Mouse (Mus musculus) intestine, postnatal 0 days (tissue): ENCODE measurements around the gene Fto. TPM values are rescaled to one million over a fixed set of nuclear protein-coding genes. Genes with fewer than 3 reads are reported as not detected.

Source experiments
- ATAC-seq: fragments of 200-750 bp; cut with Nextera tagmentation; 2 replicates; pipeline ENCODE4 v1.8.0; 2017; ENCODE audit warnings: mild to moderate bottlenecking, moderate TSS enrichment, moderate library complexity
- H3K27ac ChIP-seq: fragments of 300-500 bp; sonication (generic); 2 replicates; pipeline ENCODE4 v1.5.1; 2014; ENCODE audit warnings: mild to moderate bottlenecking, low read depth, low read length, moderate library complexity
- H3K27me3 ChIP-seq: fragments of 300-500 bp; sonication (generic); replicated peaks from 2 replicates; pipeline ENCODE4 v1.6.1; 2014; ENCODE audit warnings: low read length, mixed read lengths; ENCODE audit not compliant: control insufficient read depth, insufficient read depth
- H3K36me3 ChIP-seq: fragments of 300-500 bp; sonication (generic); 2 replicates; pipeline ENCODE4 v1.6.1; 2014; ENCODE audit warnings: mild to moderate bottlenecking, moderate library complexity; ENCODE audit not compliant: control insufficient read depth, insufficient read depth
- H3K4me1 ChIP-seq: fragments of 300-500 bp; sonication (generic); replicated peaks from 2 replicates; pipeline ENCODE4 v1.6.1; 2014; ENCODE audit warnings: antibody characterized with exemption, low read length, mixed read lengths; ENCODE audit not compliant: control insufficient read depth, insufficient read depth
- H3K4me2 ChIP-seq: fragments of 300-500 bp; sonication (generic); replicated peaks from 2 replicates; pipeline ENCODE4 v1.6.1; 2014; ENCODE audit warnings: low read depth, mild to moderate bottlenecking, moderate library complexity
- H3K4me3 ChIP-seq: fragments of 300-500 bp; sonication (generic); 2 replicates; pipeline ENCODE4 v1.5.1; 2014; ENCODE audit warnings: low read depth, low read length
- H3K9ac ChIP-seq: fragments of 300-500 bp; sonication (generic); 2 replicates; pipeline ENCODE4 v1.6.1; 2014; ENCODE audit warnings: mild to moderate bottlenecking, low read depth, low read length
- H3K9me3 ChIP-seq: fragments of 300-500 bp; sonication (generic); 2 replicates; pipeline ENCODE4 v1.6.1; 2016; ENCODE audit warnings: mixed run types; ENCODE audit not compliant: control insufficient read depth
- CTCF ChIP-seq: sonication (generic); IDR thresholded peaks from 2 replicates; pipeline ENCODE4 v1.5.1; 2016; ENCODE audit warnings: low read depth, mild to moderate bottlenecking, control low read depth, antibody characterized with exemption, moderate library complexity
- WGBS: fragments of 180-500 bp; shearing (Covaris S2); extraction: QIAGEN DNeasy Blood & Tissue Kit; methylation state at CpG from one replicate; pipeline ENCODE4 v1.1.7; 2014; 5-methylcytosine and 5-hydroxymethylcytosine counted together
- polyA plus RNA-seq: library from polyadenylated mRNA; unstranded; fragments of >200 nt; fragmentation: Nextera tagmentation; extraction: Ambion mirVana; gene quantifications from 2 replicates; pipeline ENCODE4 v1.2.1, GENCODE M21; 2015

Fto gene
- polyA plus RNA-seq, 1 experiment from 2014 or later = 21.7 TPM

GRCm38 (mm10) chr8:91385808-91386207 lies 72.5 kb downstream of the Fto start:
- TF ChIP-seq CTCF = no peak
- Histone ChIP-seq H3K4me3 (no peak overlapping the region), H3K27ac (no peak overlapping the region), H3K36me3 (no peaks in the 10 kb centered on the region), H3K4me1 (peaks cover 6% of the 10 kb centered on the region), H3K4me2 (no peak overlapping the region), H3K9me3 (no peaks in the 10 kb centered on the region), H3K9ac (no peak overlapping the region), H3K27me3 (no peaks in the 10 kb centered on the region)
- no peak for ATAC-seq
- 88% methylated on average over 7 of the region's 7 CpGs for WGBS

GRCm38 (mm10) chr8:91390369-91391020 lies 77.2 kb downstream of the Fto start:
- TF ChIP-seq CTCF = no peak
- no peak overlapping the region for H3K27ac ChIP-seq
- no peaks in the 10 kb centered on the region for H3K9me3 ChIP-seq
- no peaks in the 10 kb centered on the region for H3K27me3 ChIP-seq
- H3K36me3 ChIP-seq = no peaks in the 10 kb centered on the region
- H3K9ac ChIP-seq = no peak overlapping the region
- no peak overlapping the region for H3K4me2 ChIP-seq
- 85% methylated on average over 9 of the region's 9 CpGs for WGBS
- no peak overlapping the region for H3K4me3 ChIP-seq
- no peaks in the 10 kb centered on the region for H3K4me1 ChIP-seq
- ATAC-seq = no peak

GRCm38 (mm10) chr8:91392261-91392660 lies 78.9 kb downstream of the Fto start:
- H3K4me2 ChIP-seq = no peak overlapping the region
- ATAC-seq = no peak
- no peak overlapping the region for H3K4me3 ChIP-seq
- no peak for TF ChIP-seq CTCF
- no peaks in the 10 kb centered on the region for H3K27me3 ChIP-seq
- H3K27ac ChIP-seq = no peak overlapping the region
- H3K9me3 ChIP-seq = no peaks in the 10 kb centered on the region
- no peak overlapping the region for H3K9ac ChIP-seq
- H3K4me1 ChIP-seq = no peaks in the 10 kb centered on the region
- WGBS = 51% methylated on average over 7 of the region's 7 CpGs
- no peaks in the 10 kb centered on the region for H3K36me3 ChIP-seq

- H3K9ac ChIP-seq = no peak overlapping the region
- no peaks in the 10 kb centered on the region for H3K27me3 ChIP-seq
- no peaks in the 10 kb centered on the region for H3K4me1 ChIP-seq
- H3K4me3 ChIP-seq = no peak overlapping the region
- H3K9me3 ChIP-seq = no peaks in the 10 kb centered on the region
- no peak for TF ChIP-seq CTCF
- peak; percentile 97 for ATAC-seq
- H3K36me3 ChIP-seq = no peaks in the 10 kb centered on the region
- H3K4me2 ChIP-seq = no peak overlapping the region
- peak overlapping the region; percentile 51; the same call in 1 of the 2 replicates for H3K27ac ChIP-seq
- WGBS = 58% methylated on average over 6 of the region's 6 CpGs
These were observed 82.2 kb downstream of the Fto start for GRCm38 (mm10) chr8:91395340-91396055.

GRCm38 (mm10) chr8:91398053-91398452 lies 84.7 kb downstream of the Fto start:
- 73% methylated on average over 5 of the region's 5 CpGs for WGBS
- Histone ChIP-seq H3K36me3 (no peaks in the 10 kb centered on the region), H3K4me1 (no peaks in the 10 kb centered on the region), H3K4me2 (no peak overlapping the region), H3K27ac (no peak overlapping the region), H3K27me3 (no peaks in the 10 kb centered on the region), H3K4me3 (no peak overlapping the region), H3K9me3 (no peaks in the 10 kb centered on the region), H3K9ac (no peak overlapping the region)
- TF ChIP-seq CTCF = no peak
- ATAC-seq = no peak

- Histone ChIP-seq H3K4me1 (peaks cover 7% of the 10 kb centered on the region; the same call in 1 of the 2 replicates), H3K9me3 (no peaks in the 10 kb centered on the region), H3K4me2 (no peak overlapping the region), H3K27me3 (no peaks in the 10 kb centered on the region), H3K9ac (no peak overlapping the region), H3K27ac (peak overlapping the region; percentile 80), H3K4me3 (no peak overlapping the region), H3K36me3 (no peaks in the 10 kb centered on the region)
- WGBS = 54% methylated on average over 9 of the region's 9 CpGs
- ATAC-seq = peak; percentile 65
- no peak for TF ChIP-seq CTCF
These were observed 90.0 kb downstream of the Fto start for GRCm38 (mm10) chr8:91402980-91403975.
